Mouse (Mus musculus): Measurements from ENCODE around the gene Actl6a. TPM values are rescaled to one million over a fixed set of nuclear protein-coding genes. Genes with fewer than 3 reads are reported as not detected.

Actl6a gene
- polyA plus RNA-seq, 1 experiment from 2014 or later = 153 TPM

- Histone ChIP-seq H3K27me3 (replicated peaks; ENCODE audit: control insufficient read depth, insufficient read depth, low read length) (no peaks in the 10 kb centered on the region), H3K9me3 (replicated peaks; ENCODE audit: control insufficient read depth, low read length) (no peaks in the 10 kb centered on the region), H3K4me1 (ENCODE audit: control insufficient read depth, insufficient read depth, low read length) (no peaks in the 10 kb centered on the region), H3K9ac (ENCODE audit: low read length) (no peak overlapping the region), H3K36me3 (ENCODE audit: control insufficient read depth, insufficient read depth, low read length) (no peaks in the 10 kb centered on the region), H3K4me3 (ENCODE audit: low read depth, low read length) (no peak overlapping the region), H3K4me2 (ENCODE audit: low read length) (no peak overlapping the region), H3K27ac (ENCODE audit: low read depth, low read length) (no peak overlapping the region)
- ATAC-seq (no peak), DNase-seq (ENCODE audit: low spot score) (no peak)
- 79% methylated on average over 9 of the region's 9 CpGs for WGBS
Observed at GRCm38 (mm10) chr3:32668256-32668959, 37.7 kb upstream of the Actl6a start.

- Histone ChIP-seq H3K9me3 (replicated peaks; ENCODE audit: control insufficient read depth, low read length) (no peaks in the 10 kb centered on the region), H3K27me3 (replicated peaks; ENCODE audit: control insufficient read depth, insufficient read depth, low read length) (no peaks in the 10 kb centered on the region), H3K4me2 (ENCODE audit: low read length) (no peak overlapping the region), H3K27ac (ENCODE audit: low read depth, low read length) (no peak overlapping the region), H3K4me1 (ENCODE audit: control insufficient read depth, insufficient read depth, low read length) (no peaks in the 10 kb centered on the region), H3K4me3 (ENCODE audit: low read depth, low read length) (no peak overlapping the region), H3K9ac (ENCODE audit: low read length) (no peak overlapping the region), H3K36me3 (ENCODE audit: control insufficient read depth, insufficient read depth, low read length) (no peaks in the 10 kb centered on the region)
- DNase-seq (ENCODE audit: low spot score) = peak; percentile 30
- WGBS = 76% methylated on average over 6 of the region's 6 CpGs
- no peak for ATAC-seq
Observed at GRCm38 (mm10) chr3:32669211-32669610, 36.9 kb upstream of the Actl6a start.

GRCm38 (mm10) chr3:32670196-32670595 is 35.9 kb upstream of the Actl6a start:
- DNase-seq (ENCODE audit: low spot score) = no peak
- Histone ChIP-seq H3K36me3 (ENCODE audit: control insufficient read depth, insufficient read depth, low read length) (no peaks in the 10 kb centered on the region), H3K9ac (ENCODE audit: low read length) (no peak overlapping the region), H3K4me2 (ENCODE audit: low read length) (no peak overlapping the region), H3K4me1 (ENCODE audit: control insufficient read depth, insufficient read depth, low read length) (no peaks in the 10 kb centered on the region), H3K9me3 (replicated peaks; ENCODE audit: control insufficient read depth, low read length) (no peaks in the 10 kb centered on the region), H3K27me3 (replicated peaks; ENCODE audit: control insufficient read depth, insufficient read depth, low read length) (no peaks in the 10 kb centered on the region), H3K4me3 (ENCODE audit: low read depth, low read length) (no peak overlapping the region), H3K27ac (ENCODE audit: low read depth, low read length) (no peak overlapping the region)
- ATAC-seq = no peak
- WGBS = 92% methylated on average over 4 of the region's 4 CpGs

GRCm38 (mm10) chr3:32673151-32673550 is 32.9 kb upstream of the Actl6a start:
- H3K9me3 ChIP-seq (replicated peaks; ENCODE audit: control insufficient read depth, low read length) = no peaks in the 10 kb centered on the region
- no peak for ATAC-seq
- H3K4me2 ChIP-seq (ENCODE audit: low read length) = no peak overlapping the region
- H3K36me3 ChIP-seq (ENCODE audit: control insufficient read depth, insufficient read depth, low read length) = no peaks in the 10 kb centered on the region
- no peaks in the 10 kb centered on the region for H3K4me1 ChIP-seq (ENCODE audit: control insufficient read depth, insufficient read depth, low read length)
- H3K27me3 ChIP-seq (replicated peaks; ENCODE audit: control insufficient read depth, insufficient read depth, low read length) = no peaks in the 10 kb centered on the region
- H3K27ac ChIP-seq (ENCODE audit: low read depth, low read length) = no peak overlapping the region
- DNase-seq (ENCODE audit: low spot score) = no peak
- H3K4me3 ChIP-seq (ENCODE audit: low read depth, low read length) = no peak overlapping the region
- H3K9ac ChIP-seq (ENCODE audit: low read length) = no peak overlapping the region

- ATAC-seq (no peak), DNase-seq (ENCODE audit: low spot score) (no peak)
- Histone ChIP-seq H3K4me3 (ENCODE audit: low read depth, low read length) (no peak overlapping the region), H3K4me2 (ENCODE audit: low read length) (no peak overlapping the region), H3K36me3 (ENCODE audit: control insufficient read depth, insufficient read depth, low read length) (no peaks in the 10 kb centered on the region), H3K27ac (ENCODE audit: low read depth, low read length) (no peak overlapping the region), H3K9ac (ENCODE audit: low read length) (no peak overlapping the region), H3K4me1 (ENCODE audit: control insufficient read depth, insufficient read depth, low read length) (no peaks in the 10 kb centered on the region), H3K9me3 (replicated peaks; ENCODE audit: control insufficient read depth, low read length) (no peaks in the 10 kb centered on the region), H3K27me3 (replicated peaks; ENCODE audit: control insufficient read depth, insufficient read depth, low read length) (no peaks in the 10 kb centered on the region)
- 85% methylated on average over 6 of the region's 6 CpGs for WGBS
Observed at GRCm38 (mm10) chr3:32676393-32676792, 29.7 kb upstream of the Actl6a start.

GRCm38 (mm10) chr3:32682910-32683531 is 23.1 kb upstream of the Actl6a start:
- 86% methylated on average over 11 of the region's 12 CpGs for WGBS
- Histone ChIP-seq H3K4me1 (ENCODE audit: control insufficient read depth, insufficient read depth, low read length) (no peaks in the 10 kb centered on the region), H3K9me3 (replicated peaks; ENCODE audit: control insufficient read depth, low read length) (no peaks in the 10 kb centered on the region), H3K4me2 (ENCODE audit: low read length) (no peak overlapping the region), H3K36me3 (ENCODE audit: control insufficient read depth, insufficient read depth, low read length) (no peaks in the 10 kb centered on the region), H3K4me3 (ENCODE audit: low read depth, low read length) (no peak overlapping the region), H3K27ac (ENCODE audit: low read depth, low read length) (no peak overlapping the region), H3K27me3 (replicated peaks; ENCODE audit: control insufficient read depth, insufficient read depth, low read length) (no peaks in the 10 kb centered on the region), H3K9ac (ENCODE audit: low read length) (no peak overlapping the region)
- DNase-seq (ENCODE audit: low spot score) (no peak), ATAC-seq (no peak)

GRCm38 (mm10) chr3:32684631-32685030 is 21.5 kb upstream of the Actl6a start:
- H3K27me3 ChIP-seq (replicated peaks; ENCODE audit: control insufficient read depth, insufficient read depth, low read length) = no peaks in the 10 kb centered on the region
- H3K9me3 ChIP-seq (replicated peaks; ENCODE audit: control insufficient read depth, low read length) = no peaks in the 10 kb centered on the region
- no peak for ATAC-seq
- no peaks in the 10 kb centered on the region for H3K36me3 ChIP-seq (ENCODE audit: control insufficient read depth, insufficient read depth, low read length)
- H3K9ac ChIP-seq (ENCODE audit: low read length) = no peak overlapping the region
- no peak overlapping the region for H3K4me3 ChIP-seq (ENCODE audit: low read depth, low read length)
- no peak for DNase-seq (ENCODE audit: low spot score)
- no peak overlapping the region for H3K27ac ChIP-seq (ENCODE audit: low read depth, low read length)
- H3K4me2 ChIP-seq (ENCODE audit: low read length) = no peak overlapping the region
- 85% methylated on average over 3 of the region's 3 CpGs for WGBS
- no peaks in the 10 kb centered on the region for H3K4me1 ChIP-seq (ENCODE audit: control insufficient read depth, insufficient read depth, low read length)

- no peaks in the 10 kb centered on the region for H3K36me3 ChIP-seq (ENCODE audit: control insufficient read depth, insufficient read depth, low read length)
- no peaks in the 10 kb centered on the region for H3K4me1 ChIP-seq (ENCODE audit: control insufficient read depth, insufficient read depth, low read length)
- ATAC-seq = no peak
- H3K9me3 ChIP-seq (replicated peaks; ENCODE audit: control insufficient read depth, low read length) = no peaks in the 10 kb centered on the region
- H3K27ac ChIP-seq (ENCODE audit: low read depth, low read length) = no peak overlapping the region
- H3K27me3 ChIP-seq (replicated peaks; ENCODE audit: control insufficient read depth, insufficient read depth, low read length) = no peaks in the 10 kb centered on the region
- WGBS = 54% methylated on average over 1 of the region's 1 CpGs
- no peak overlapping the region for H3K4me2 ChIP-seq (ENCODE audit: low read length)
- H3K4me3 ChIP-seq (ENCODE audit: low read depth, low read length) = no peak overlapping the region
- no peak overlapping the region for H3K9ac ChIP-seq (ENCODE audit: low read length)
- DNase-seq (ENCODE audit: low spot score) = no peak
Observed at GRCm38 (mm10) chr3:32686537-32686936, 19.6 kb upstream of the Actl6a start.

GRCm38 (mm10) chr3:32687156-32687555 is 18.9 kb upstream of the Actl6a start:
- no peak for DNase-seq (ENCODE audit: low spot score)
- Histone ChIP-seq H3K9ac (ENCODE audit: low read length) (no peak overlapping the region), H3K4me1 (ENCODE audit: control insufficient read depth, insufficient read depth, low read length) (no peaks in the 10 kb centered on the region), H3K4me3 (ENCODE audit: low read depth, low read length) (no peak overlapping the region), H3K4me2 (ENCODE audit: low read length) (no peak overlapping the region), H3K9me3 (replicated peaks; ENCODE audit: control insufficient read depth, low read length) (no peaks in the 10 kb centered on the region), H3K36me3 (ENCODE audit: control insufficient read depth, insufficient read depth, low read length) (no peaks in the 10 kb centered on the region), H3K27me3 (replicated peaks; ENCODE audit: control insufficient read depth, insufficient read depth, low read length) (no peaks in the 10 kb centered on the region), H3K27ac (ENCODE audit: low read depth, low read length) (no peak overlapping the region)
- WGBS = 73% methylated on average over 4 of the region's 4 CpGs
- ATAC-seq = no peak
